Mouse (Mus musculus): ENCODE results near the gene Ttc14. TPM values are rescaled to one million over a fixed set of nuclear protein-coding genes. Genes with fewer than 3 reads are reported as not detected.

Gene Ttc14
- 100 to 1,000 TPM; 153 to 175 TPM for polyA plus RNA-seq (2017; shearing (Covaris generic))

DNA sequence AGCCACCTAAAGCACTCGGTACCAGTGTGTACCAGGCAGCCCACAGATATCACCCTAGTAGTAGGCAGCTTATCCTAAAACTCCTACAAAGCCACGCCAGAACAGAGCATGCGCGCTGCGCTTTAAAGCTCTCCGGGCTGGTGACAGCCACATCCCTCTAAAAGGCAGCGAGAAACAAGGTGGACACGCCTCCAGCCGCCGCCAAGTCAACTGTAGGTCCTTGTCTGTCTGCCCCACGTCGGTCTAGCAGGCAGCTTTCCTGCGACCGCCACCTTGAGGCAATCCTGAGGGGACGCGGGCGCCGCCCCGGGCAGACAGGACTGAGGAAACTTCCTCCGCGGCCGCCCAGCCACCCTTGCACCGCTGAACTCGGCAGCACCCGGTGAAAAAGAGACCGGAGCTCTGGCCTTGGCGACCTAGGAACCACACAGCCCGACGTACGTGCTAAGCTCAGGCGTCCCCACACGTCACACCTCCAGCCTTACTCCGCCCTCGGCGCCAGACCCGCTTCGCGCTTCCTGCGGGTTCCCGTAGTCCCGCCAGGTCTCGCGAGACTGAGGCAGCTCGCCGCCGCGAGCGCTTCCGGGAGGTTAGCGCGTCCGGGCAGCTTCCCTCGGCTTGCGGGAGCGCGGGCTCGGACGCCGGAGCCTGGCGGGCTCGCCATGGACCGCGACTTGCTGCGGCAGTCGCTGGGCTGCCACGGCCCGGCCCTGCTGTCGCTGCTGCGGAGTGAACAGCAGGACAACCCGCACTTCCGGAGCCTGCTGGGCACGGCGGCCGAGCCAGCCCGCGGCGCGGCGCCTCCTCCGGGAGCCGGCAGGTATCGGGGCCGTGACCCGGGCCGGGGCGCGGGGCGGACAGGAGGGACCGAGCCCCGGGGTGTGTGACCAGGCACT lies at the start of gene Ttc14:
Gene Ttc14 (plus strand): TSS at position 216 of the 896 bp plus-strand sequence.

DNA sequence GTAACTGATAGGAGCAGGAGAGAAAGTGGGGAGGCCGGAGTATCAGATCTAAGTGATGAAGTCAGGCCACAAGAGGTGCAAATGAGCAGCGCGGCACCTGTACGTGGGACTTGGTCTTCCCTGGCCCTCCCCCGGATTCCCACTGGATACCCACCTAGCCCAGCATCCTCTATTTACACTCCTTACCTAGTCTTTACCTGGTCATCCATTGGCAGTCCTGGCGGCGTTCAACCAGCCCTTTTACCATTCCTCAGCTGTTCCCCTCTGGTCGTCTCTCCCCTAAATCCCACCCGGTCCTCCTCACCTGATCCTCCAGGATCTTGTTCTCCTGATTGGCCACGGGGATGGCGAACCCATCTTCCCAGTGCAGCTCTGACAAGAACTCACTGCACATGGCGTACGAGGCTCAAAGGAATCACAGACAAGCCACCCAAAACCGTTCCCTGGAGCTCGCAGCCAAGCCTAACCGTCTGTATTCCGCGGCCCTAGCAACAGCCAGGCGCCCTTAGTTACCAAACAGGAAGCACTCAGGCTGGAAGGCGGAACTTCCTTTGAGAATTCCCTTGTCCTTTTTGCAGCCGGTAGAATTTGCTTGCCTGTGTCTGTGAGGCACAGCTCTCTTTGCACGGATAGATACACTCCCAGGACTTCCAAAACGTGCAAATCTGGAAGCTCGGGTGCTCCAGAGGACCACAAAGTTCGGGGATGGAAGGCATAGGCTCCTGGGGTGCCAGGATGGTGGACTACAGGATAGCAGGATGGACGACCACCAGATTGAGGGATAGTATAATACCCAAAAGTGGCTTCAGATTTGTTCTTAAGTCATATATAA lies 44.4 kb downstream of the Ttc14 start, which contains the start of gene Ccdc39:
Gene Ccdc39 (minus strand): TSS at position 510 of the 832 bp plus-strand sequence.

Other genes with a start within 250 kb of the Ttc14 start
- gene Ccdc39, start 44.5 kb downstream of the Ttc14 start, polyA plus RNA-seq (2017; shearing (Covaris generic)): under 1 TPM; 0.15 to 0.23 TPM
- 10 to 100 TPM; 42.0 to 44.6 TPM for gene Fxr1, start 220.1 kb downstream of the Ttc14 start, polyA plus RNA-seq (2017; shearing (Covaris generic))

All from activated CD4-positive, CD25-positive, alpha-beta regulatory T cell (primary cell).